Mouse (Mus musculus) spleen, adult 2 months (tissue): Measurements from ENCODE around the gene Nudt19. TPM values are rescaled to one million over a fixed set of nuclear protein-coding genes. Genes with fewer than 3 reads are reported as not detected.
"Not testable (repeated sequence)": the region's sequence is repeated elsewhere in the genome, so short reads cannot be mapped to it uniquely, and the experiment has no call there.

ENCODE experiments used
- DNase-seq, 2 experiments: peaks; one replicate each; pipeline versions ENCODE4 v3.0.0 to v3.0.0-alpha.2; 2012 to 2021; ENCODE audit warnings: low spot score in 2 of 2, low read depth in 1 of 2
- H3K27ac ChIP-seq: fragments of 200-500 bp; 2 replicates; pipeline ENCODE4 v1.5.1; 2012; ENCODE audit warnings: low read length, inconsistent platforms; ENCODE audit not compliant: insufficient read depth
- H3K27me3 ChIP-seq: fragments of 200-500 bp; 2 replicates; pipeline ENCODE4 v1.6.1; 2012; ENCODE audit warnings: mild to moderate bottlenecking, moderate library complexity, low read length, inconsistent platforms; ENCODE audit not compliant: control insufficient read depth, insufficient read depth
- H3K36me3 ChIP-seq: fragments of 200-500 bp; 2 replicates; pipeline ENCODE4 v1.6.1; 2012; ENCODE audit warnings: mild to moderate bottlenecking, low read length, inconsistent platforms; ENCODE audit not compliant: control insufficient read depth, insufficient read depth
- H3K4me1 ChIP-seq: fragments of 200-500 bp; 2 replicates; pipeline ENCODE4 v1.6.1; 2011; ENCODE audit warnings: inconsistent platforms; ENCODE audit not compliant: control insufficient read depth, insufficient read depth, insufficient read length
- H3K4me3 ChIP-seq: fragments of 200-500 bp; 2 replicates; pipeline ENCODE4 v1.5.1; 2011; ENCODE audit warnings: mild to moderate bottlenecking, inconsistent platforms; ENCODE audit not compliant: insufficient read depth, insufficient read length; ENCODE audit errors: extremely low read depth
- CTCF ChIP-seq: fragments of 200-500 bp; IDR thresholded peaks from 2 replicates; pipeline ENCODE4 v1.5.1; 2011; ENCODE audit warnings: mild to moderate bottlenecking, inconsistent platforms; ENCODE audit not compliant: insufficient read depth, insufficient read length, insufficient replicate concordance; ENCODE audit errors: extremely low read depth
- POLR2A ChIP-seq: fragments of 200-500 bp; IDR thresholded peaks from 2 replicates; pipeline ENCODE4 v1.6.1; 2011; ENCODE audit warnings: low read depth, low read length, inconsistent platforms
- WGBS: fragments of 180-500 bp; shearing (Covaris S2); methylation state at CpG from one replicate; pipeline ENCODE4 v1.1.7; 2018; 5-methylcytosine and 5-hydroxymethylcytosine counted together
- polyA plus RNA-seq: library from polyadenylated mRNA; depleted of rRNA; stranded (reverse); fragments of >200 nt; gene quantifications from 2 replicates; pipeline ENCODE4 v1.2.3, GENCODE M21; 2012

Nudt19 gene
- polyA plus RNA-seq, 1 experiment = 13.8 TPM

DNA sequence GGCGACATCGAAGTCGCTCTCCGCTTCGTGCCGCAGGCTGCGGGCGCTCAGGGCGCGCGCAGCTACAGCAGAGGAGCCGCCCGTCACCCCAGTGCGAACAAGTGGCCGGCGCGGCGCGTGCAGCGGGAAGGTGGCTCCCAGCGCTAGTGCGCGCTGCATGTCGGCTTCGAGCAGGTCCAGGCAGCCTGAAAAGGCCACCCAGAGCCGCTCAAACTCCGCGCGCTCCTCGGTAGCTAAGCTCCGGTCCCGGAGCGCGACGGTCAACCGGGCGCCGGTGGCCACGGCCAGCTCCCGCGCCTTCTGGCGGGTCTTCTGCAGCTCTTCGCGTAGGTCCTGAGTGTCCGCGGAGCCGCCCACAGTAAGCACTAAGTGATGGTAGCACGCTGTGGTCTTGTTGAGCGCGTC is 28.7 kb upstream of the Nudt19 start:
- Histone ChIP-seq H3K4me1 (peaks cover 3% of the 10 kb centered on the region; the same call in 1 of the 2 replicates), H3K36me3 (no peaks in the 10 kb centered on the region), H3K27ac (no peak overlapping the region), H3K4me3 (peak overlapping the region; percentile 75), H3K27me3 (peaks cover 5% of the 10 kb centered on the region)
- WGBS = under 1% methylated on average over 50 of the region's 50 CpGs
- peak in 1 of 2 experiments; percentile 22 for DNase-seq
- no peak for TF ChIP-seq POLR2A
- no peak for TF ChIP-seq CTCF

DNA sequence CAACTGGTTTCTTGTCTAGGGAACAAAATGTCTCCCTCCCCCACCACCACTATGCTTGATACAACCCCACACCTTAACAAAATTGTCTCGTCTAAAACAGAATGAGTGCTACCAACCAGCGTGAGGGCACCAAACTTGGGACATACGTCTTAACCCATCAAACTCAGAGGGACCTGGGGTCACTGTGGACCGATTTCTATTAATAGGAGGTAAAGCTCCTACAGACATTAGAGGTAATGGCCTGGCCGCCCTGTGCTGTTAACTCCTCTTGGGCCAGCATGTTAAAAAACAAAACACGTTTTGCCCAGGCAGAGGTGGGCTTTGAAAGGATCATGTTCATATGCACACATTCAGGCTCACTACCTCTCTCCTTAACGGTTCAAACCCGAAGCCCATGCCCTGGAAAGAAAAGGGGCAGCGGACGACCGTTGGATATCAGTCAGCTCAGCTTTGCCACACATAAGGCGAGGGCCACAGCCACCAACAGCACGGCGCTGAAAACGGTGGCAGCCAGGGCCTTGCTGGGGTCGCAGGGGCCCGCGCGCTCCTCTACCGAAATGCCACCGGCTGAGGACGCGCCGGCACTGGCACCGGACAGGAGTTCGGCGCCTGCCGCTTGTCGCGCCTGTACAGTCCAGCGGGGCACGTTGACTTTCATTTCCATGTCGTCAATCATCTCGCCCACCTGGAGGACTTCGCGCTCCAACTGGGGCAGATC is 28.1 kb upstream of the Nudt19 start:
- Histone ChIP-seq H3K36me3 (no peaks in the 10 kb centered on the region), H3K27ac (no peak overlapping the region), H3K27me3 (peaks cover 5% of the 10 kb centered on the region), H3K4me1 (peaks cover 3% of the 10 kb centered on the region; the same call in 1 of the 2 replicates), H3K4me3 (peak overlapping the region; percentile 75; the same call in 1 of the 2 replicates)
- 9% methylated on average over 36 of the region's 36 CpGs for WGBS
- TF ChIP-seq CTCF (no peak), POLR2A (no peak)
- DNase-seq = no peak

DNA sequence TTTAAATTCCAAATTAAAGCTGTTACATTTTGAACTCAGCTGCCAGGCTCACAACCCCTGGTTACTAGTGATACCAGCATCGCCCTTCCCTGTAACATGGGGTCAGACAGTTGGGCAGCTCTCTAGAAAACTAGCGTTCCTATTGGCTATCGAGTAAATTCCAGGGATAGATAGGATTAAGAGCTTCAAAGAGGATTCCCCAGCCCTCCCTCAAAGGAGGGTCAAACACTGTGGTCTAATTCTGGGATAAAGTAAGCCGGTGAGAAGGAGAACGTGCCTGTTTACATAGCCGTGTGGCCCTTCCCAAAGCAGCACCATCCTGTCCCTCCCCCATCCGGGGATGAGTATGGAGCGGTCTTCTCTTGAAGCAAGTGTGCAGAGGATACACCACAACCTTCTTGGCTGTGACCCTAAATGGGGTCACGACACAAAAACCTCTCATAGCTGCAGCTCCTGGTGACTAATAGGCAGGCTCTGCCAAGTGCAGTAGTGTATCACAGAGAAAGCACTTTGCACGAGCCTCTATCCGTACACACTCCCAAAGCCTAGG is 27.4 kb upstream of the Nudt19 start:
- Histone ChIP-seq H3K36me3 (no peaks in the 10 kb centered on the region), H3K4me1 (peaks cover 3% of the 10 kb centered on the region; the same call in 1 of the 2 replicates), H3K4me3 (no peak overlapping the region), H3K27ac (no peak overlapping the region), H3K27me3 (peaks cover 5% of the 10 kb centered on the region)
- no peak for DNase-seq
- TF ChIP-seq POLR2A (no peak), CTCF (no peak)
- 52% methylated on average over 11 of the region's 11 CpGs for WGBS

GRCm38 (mm10) chr7:35582719-35583118 is 26.6 kb upstream of the Nudt19 start:
- WGBS = 75% methylated on average over 5 of the region's 5 CpGs
- peaks cover 5% of the 10 kb centered on the region for H3K27me3 ChIP-seq
- TF ChIP-seq POLR2A (no peak), CTCF (no peak)

GRCm38 (mm10) chr7:35579849-35580248 is 23.7 kb upstream of the Nudt19 start:
- 51% methylated on average over 4 of the region's 4 CpGs for WGBS
- Histone ChIP-seq H3K4me3 (no peak overlapping the region), H3K4me1 (peaks cover 3% of the 10 kb centered on the region; the same call in 1 of the 2 replicates), H3K36me3 (no peaks in the 10 kb centered on the region), H3K27me3 (peaks cover 2% of the 10 kb centered on the region), H3K27ac (no peak overlapping the region)
- DNase-seq = peak in 1 of 2 experiments; percentile 51
- TF ChIP-seq POLR2A = no peak
- peak; percentile 75; the same call in 1 of the 2 replicates for TF ChIP-seq CTCF

More at GRCm38 (mm10) chr7:35582719-35583118, 26.6 kb upstream of the Nudt19 start:
- no peak for DNase-seq
- no peak overlapping the region for H3K4me3 ChIP-seq
- H3K4me1 ChIP-seq = peaks cover 3% of the 10 kb centered on the region; the same call in 1 of the 2 replicates
- H3K36me3 ChIP-seq = no peaks in the 10 kb centered on the region
- H3K27ac ChIP-seq = no peak overlapping the region

DNA sequence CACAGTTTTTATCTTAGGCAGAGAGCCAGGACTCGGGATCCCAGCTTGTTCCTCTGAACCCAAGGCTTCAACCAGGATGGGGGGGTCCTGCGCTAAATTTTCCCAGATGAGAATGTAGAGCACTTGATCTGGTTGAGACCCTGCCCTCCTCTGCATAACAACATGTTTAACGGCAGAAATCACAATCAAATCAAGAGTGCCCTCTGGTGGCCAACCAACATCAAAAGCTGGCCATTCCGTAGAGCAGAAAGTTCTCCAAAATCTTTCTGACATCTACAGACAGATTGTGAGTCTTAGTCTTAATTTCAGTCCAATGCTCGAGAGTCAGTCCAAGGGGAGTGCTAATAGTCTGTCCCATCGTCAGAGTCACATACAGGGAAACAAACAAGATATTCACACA is 14.8 kb upstream of the Nudt19 start:
- not testable (repeated sequence) for H3K27me3 ChIP-seq, H3K27ac ChIP-seq, H3K4me3 ChIP-seq, DNase-seq, H3K4me1 ChIP-seq, H3K36me3 ChIP-seq
- WGBS = 31% methylated on average over 6 of the region's 6 CpGs

- H3K27me3 ChIP-seq, H3K4me1 ChIP-seq, DNase-seq, H3K4me3 ChIP-seq, H3K36me3 ChIP-seq, H3K27ac ChIP-seq: not testable (repeated sequence)
- WGBS = 86% methylated on average over 4 of the region's 4 CpGs
Measured at GRCm38 (mm10) chr7:35569724-35570123, 13.6 kb upstream of the Nudt19 start.

DNA sequence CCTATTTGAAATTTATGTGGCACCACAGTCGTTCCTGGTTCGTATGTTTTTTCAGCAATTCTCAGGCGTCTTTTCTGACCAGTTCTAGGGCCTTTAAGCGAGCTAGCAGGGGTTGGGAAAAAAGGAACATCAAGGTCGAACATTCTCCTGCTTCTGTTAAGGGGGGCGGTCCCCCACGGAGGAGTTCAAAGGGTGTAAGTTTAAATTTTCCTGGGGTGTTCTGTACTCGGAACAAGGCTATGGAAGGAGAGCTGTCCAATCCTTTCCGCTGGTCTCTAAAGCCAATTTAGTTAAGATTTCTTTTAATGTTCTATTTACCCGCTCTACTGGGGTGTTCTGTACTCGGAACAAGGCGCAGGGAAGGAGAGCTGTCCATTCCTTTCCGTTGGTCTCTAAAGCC is 9.9 kb upstream of the Nudt19 start:
- not testable (repeated sequence) for DNase-seq, H3K27ac ChIP-seq
- WGBS = 88% methylated on average over 13 of the region's 13 CpGs

GRCm38 (mm10) chr7:35564872-35565271 is 8.8 kb upstream of the Nudt19 start:
- not testable (repeated sequence) for H3K27me3 ChIP-seq, H3K4me1 ChIP-seq, DNase-seq, H3K27ac ChIP-seq, H3K4me3 ChIP-seq, H3K36me3 ChIP-seq
- 89% methylated on average over 10 of the region's 10 CpGs for WGBS

More for the DNA sequence above, 9.9 kb upstream of the Nudt19 start:
- H3K36me3 ChIP-seq, H3K27me3 ChIP-seq, H3K4me1 ChIP-seq, H3K4me3 ChIP-seq: not testable (repeated sequence)
